Mouse (Mus musculus) E14TG2a.4 (cell line): ENCODE results near the gene Wdr72.

Experiments
- CTCF ChIP-seq: conservative IDR thresholded peaks from 2 replicates; pipeline ENCODE4 v1.5.1; 2014; ENCODE audit warnings: low read length
- NANOG ChIP-seq: IDR thresholded peaks from 2 replicates; pipeline ENCODE4 v1.6.1; 2014; ENCODE audit warnings: borderline replicate concordance, low read length, mixed read lengths

- no peak for TF ChIP-seq CTCF
- TF ChIP-seq NANOG: no peak
Observed at GRCm38 (mm10) chr9:74109761-74110460, at the start of gene Wdr72.
